Mouse (Mus musculus): ENCODE measurements around the gene Eipr1. TPM values are rescaled to one million over a fixed set of nuclear protein-coding genes. Genes with fewer than 3 reads are reported as not detected.
A peak's percentile ranks its signal among the peaks of the same experiment; 100 is the strongest.

Gene Eipr1
- 28.5 and 29.8 TPM in 2 replicates for polyA plus RNA-seq (2012; rRNA removed)

DNA sequence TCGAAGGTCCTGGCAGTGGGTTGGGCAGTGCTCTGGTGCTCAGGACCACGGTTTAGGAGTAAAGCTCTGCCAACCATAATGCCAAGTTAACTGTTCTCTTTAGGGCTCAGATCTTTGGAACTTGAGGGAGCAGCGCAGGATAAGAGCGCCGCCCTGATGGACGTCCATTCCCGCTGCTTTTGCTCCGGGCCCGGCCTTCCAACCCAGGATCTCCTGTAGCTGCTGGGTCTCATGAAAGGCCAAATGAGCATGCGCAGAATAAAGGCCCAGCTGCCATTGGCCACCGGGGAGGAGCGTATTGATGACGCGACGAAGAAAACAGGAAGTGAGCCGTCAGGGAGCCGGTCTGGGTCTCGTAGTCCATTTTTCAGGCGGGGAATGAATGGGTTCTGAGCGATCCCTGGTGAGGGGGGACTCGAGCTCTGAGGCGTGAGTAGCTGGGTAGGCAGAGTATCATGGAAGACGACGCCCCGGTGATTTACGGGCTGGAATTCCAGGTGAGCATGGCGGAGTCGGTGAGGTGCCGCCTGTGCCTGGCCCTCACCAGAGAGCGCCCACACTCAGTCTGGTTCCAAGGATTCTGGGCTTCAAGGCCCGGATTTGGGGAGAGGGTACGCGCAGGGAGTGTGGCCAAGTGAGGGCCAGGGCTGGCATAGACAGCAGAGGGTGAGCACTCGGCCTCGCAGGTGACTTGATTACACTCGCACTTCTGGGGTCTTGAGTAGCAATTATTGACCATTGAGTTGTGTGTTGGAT lies at the start of gene Eipr1:
Eipr1 (plus strand) TSS at position 296 of the 756 bp plus-strand sequence.
- Histone ChIP-seq H3K4me3 (ENCODE audit: extremely low read depth, insufficient read depth, insufficient read length) (peak within 1 kb of the TSS; percentile 76), H3K27me3 (ENCODE audit: control insufficient read depth, insufficient read depth, low read length) (no peaks in the 10 kb centered on the region), H3K4me1 (ENCODE audit: control insufficient read depth, insufficient read depth, insufficient read length) (peaks cover 5% of the 10 kb centered on the region; the same call in 1 of the 2 replicates), H3K36me3 (ENCODE audit: control insufficient read depth, insufficient read depth, low read length) (peaks cover 4% of the 10 kb centered on the region), H3K27ac (ENCODE audit: insufficient read depth, low read length) (peak within 1 kb of the TSS; percentile 32; the same call in 1 of the 2 replicates)
- 4% methylated on average over 36 of the region's 36 CpGs for WGBS
- peak; percentile 84 to 91 for DNase-seq (ENCODE audit: low read depth in 1 of 2, low spot score in 2 of 2)
- TF ChIP-seq CTCF (IDR thresholded peaks at IDR 0.05; ENCODE audit: extremely low read depth, insufficient read depth, insufficient read length, insufficient replicate concordance): no peak
- peak; percentile 26; the same call in 1 of the 2 replicates for TF ChIP-seq POLR2A (IDR thresholded peaks at IDR 0.05; ENCODE audit: low read depth, low read length)

DNA sequence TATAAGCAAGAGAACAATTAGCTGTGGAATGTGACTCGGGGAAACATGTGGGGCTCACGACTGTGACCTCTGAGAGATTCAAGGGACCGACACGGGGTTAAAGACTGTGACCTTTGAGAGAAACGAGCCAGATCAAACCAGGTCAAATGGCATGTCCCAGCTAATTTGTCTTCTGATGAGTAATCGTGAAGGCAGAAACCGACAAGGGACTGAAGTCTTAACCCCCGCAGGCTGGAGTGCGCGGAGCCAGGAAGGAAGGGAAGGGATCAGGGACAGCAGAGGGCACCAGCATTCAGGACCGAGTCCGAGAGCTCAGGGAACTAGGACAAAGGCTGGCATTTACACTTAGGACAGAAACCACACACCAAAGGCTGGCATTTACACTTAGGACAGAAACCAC lies 47.2 kb upstream of the Eipr1 start:
- Histone ChIP-seq H3K27me3 (ENCODE audit: control insufficient read depth, insufficient read depth, low read length) (no peaks in the 10 kb centered on the region), H3K4me1 (ENCODE audit: control insufficient read depth, insufficient read depth, insufficient read length) (no peaks in the 10 kb centered on the region), H3K36me3 (ENCODE audit: control insufficient read depth, insufficient read depth, low read length) (peaks cover 3% of the 10 kb centered on the region; the same call in 1 of the 2 replicates), H3K4me3 (ENCODE audit: extremely low read depth, insufficient read depth, insufficient read length) (no peak overlapping the region), H3K27ac (ENCODE audit: insufficient read depth, low read length) (no peak overlapping the region)
- 80% methylated on average over 12 of the region's 12 CpGs for WGBS
- DNase-seq (ENCODE audit: low read depth in 1 of 2, low spot score in 2 of 2): no peak
- TF ChIP-seq POLR2A (IDR thresholded peaks at IDR 0.05; ENCODE audit: low read depth, low read length) (no peak), CTCF (IDR thresholded peaks at IDR 0.05; ENCODE audit: extremely low read depth, insufficient read depth, insufficient read length, insufficient replicate concordance) (no peak)

DNA sequence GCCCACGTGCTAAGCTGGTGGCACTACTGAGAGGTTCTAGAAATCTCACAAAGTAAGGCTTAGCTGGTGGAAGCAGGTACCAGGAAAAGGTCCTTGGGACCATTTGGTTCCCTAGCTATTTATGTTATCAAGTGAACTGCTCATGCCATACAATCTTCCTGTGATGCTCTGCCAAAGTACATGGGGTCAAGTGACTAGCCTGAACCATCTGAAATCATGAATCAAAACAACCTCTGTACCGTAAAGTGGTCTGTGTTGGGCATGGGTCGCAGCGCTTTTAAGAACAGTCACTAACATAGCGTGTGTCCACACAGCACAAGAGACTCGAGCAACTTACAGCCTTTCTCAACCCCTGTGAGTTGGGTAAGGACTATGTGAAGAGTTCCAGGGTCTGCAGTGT lies 46.4 kb upstream of the Eipr1 start:
- DNase-seq (ENCODE audit: low read depth in 1 of 2, low spot score in 2 of 2): no peak
- no peak overlapping the region for H3K27ac ChIP-seq (ENCODE audit: insufficient read depth, low read length)
- peaks cover 8% of the 10 kb centered on the region for H3K36me3 ChIP-seq (ENCODE audit: control insufficient read depth, insufficient read depth, low read length)
- TF ChIP-seq POLR2A (IDR thresholded peaks at IDR 0.05; ENCODE audit: low read depth, low read length) (no peak), CTCF (IDR thresholded peaks at IDR 0.05; ENCODE audit: extremely low read depth, insufficient read depth, insufficient read length, insufficient replicate concordance) (no peak)
- no peak overlapping the region for H3K4me3 ChIP-seq (ENCODE audit: extremely low read depth, insufficient read depth, insufficient read length)
- H3K4me1 ChIP-seq (ENCODE audit: control insufficient read depth, insufficient read depth, insufficient read length): no peaks in the 10 kb centered on the region
- WGBS: 90% methylated on average over 6 of the region's 6 CpGs
- H3K27me3 ChIP-seq (ENCODE audit: control insufficient read depth, insufficient read depth, low read length): no peaks in the 10 kb centered on the region

DNA sequence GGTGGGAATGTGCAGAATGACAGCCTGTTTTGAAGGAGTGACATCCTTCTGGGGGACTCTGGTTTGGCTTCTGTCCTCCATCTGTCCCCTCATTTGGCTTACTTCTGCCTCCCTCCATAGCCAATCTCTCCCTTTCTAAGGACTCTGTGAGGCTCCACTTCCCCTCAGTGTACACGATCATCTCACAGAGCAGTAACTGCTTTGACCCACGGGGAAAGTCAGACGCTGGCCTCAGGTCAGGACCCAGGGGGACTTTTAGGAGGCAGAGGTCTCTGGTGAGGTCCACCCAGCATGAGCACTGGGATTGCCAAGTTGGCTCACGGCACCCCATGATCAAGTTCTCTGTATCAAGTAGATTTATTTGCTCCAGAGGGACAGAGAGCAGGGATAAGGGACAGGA lies 43.4 kb upstream of the Eipr1 start:
- TF ChIP-seq POLR2A (IDR thresholded peaks at IDR 0.05; ENCODE audit: low read depth, low read length) (no peak), CTCF (IDR thresholded peaks at IDR 0.05; ENCODE audit: extremely low read depth, insufficient read depth, insufficient read length, insufficient replicate concordance) (no peak)
- no peak overlapping the region for H3K27ac ChIP-seq (ENCODE audit: insufficient read depth, low read length)
- 94% methylated on average over 4 of the region's 4 CpGs for WGBS
- H3K27me3 ChIP-seq (ENCODE audit: control insufficient read depth, insufficient read depth, low read length): no peaks in the 10 kb centered on the region
- H3K36me3 ChIP-seq (ENCODE audit: control insufficient read depth, insufficient read depth, low read length): peaks cover 25% of the 10 kb centered on the region
- DNase-seq (ENCODE audit: low read depth in 1 of 2, low spot score in 2 of 2): no peak
- H3K4me1 ChIP-seq (ENCODE audit: control insufficient read depth, insufficient read depth, insufficient read length): no peaks in the 10 kb centered on the region
- H3K4me3 ChIP-seq (ENCODE audit: extremely low read depth, insufficient read depth, insufficient read length): no peak overlapping the region

DNA sequence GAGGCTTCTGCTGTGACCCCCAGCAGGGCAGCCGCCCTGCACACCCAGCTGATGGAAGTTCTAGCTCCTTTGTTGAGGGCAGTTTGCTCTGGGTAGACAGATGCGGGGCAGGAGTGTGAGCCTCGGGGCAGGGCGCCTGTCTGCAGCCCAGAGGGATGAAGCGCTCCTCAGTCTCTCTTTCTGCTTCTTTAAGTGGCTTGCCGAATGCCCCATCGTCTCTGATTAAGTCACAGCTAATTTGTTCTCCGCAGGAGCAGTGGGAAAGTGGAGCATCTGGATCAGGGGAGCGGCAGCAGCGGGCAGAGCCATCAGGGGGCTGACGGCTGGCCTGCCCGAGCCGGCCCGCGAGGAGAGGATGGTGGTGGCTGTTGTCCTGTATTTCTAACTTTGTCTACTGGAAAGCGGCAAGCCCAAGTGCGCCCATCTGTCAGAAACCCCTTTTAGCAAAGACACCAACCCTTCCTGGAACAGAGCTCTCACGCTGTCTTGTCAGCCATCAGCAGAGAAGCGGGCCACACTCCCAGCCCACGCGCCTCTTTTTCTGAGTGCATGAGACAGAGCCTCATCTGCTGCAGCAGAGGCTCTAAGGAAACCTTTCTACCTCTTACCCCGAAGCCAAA lies 40.9 kb upstream of the Eipr1 start:
- peaks cover 31% of the 10 kb centered on the region for H3K36me3 ChIP-seq (ENCODE audit: control insufficient read depth, insufficient read depth, low read length)
- H3K27me3 ChIP-seq (ENCODE audit: control insufficient read depth, insufficient read depth, low read length): no peaks in the 10 kb centered on the region
- no peaks in the 10 kb centered on the region for H3K4me1 ChIP-seq (ENCODE audit: control insufficient read depth, insufficient read depth, insufficient read length)
- DNase-seq (ENCODE audit: low read depth in 1 of 2, low spot score in 2 of 2): no peak
- TF ChIP-seq CTCF (IDR thresholded peaks at IDR 0.05; ENCODE audit: extremely low read depth, insufficient read depth, insufficient read length, insufficient replicate concordance) (no peak), POLR2A (IDR thresholded peaks at IDR 0.05; ENCODE audit: low read depth, low read length) (no peak)
- WGBS: 93% methylated on average over 22 of the region's 22 CpGs
- no peak overlapping the region for H3K27ac ChIP-seq (ENCODE audit: insufficient read depth, low read length)
- H3K4me3 ChIP-seq (ENCODE audit: extremely low read depth, insufficient read depth, insufficient read length): no peak overlapping the region

DNA sequence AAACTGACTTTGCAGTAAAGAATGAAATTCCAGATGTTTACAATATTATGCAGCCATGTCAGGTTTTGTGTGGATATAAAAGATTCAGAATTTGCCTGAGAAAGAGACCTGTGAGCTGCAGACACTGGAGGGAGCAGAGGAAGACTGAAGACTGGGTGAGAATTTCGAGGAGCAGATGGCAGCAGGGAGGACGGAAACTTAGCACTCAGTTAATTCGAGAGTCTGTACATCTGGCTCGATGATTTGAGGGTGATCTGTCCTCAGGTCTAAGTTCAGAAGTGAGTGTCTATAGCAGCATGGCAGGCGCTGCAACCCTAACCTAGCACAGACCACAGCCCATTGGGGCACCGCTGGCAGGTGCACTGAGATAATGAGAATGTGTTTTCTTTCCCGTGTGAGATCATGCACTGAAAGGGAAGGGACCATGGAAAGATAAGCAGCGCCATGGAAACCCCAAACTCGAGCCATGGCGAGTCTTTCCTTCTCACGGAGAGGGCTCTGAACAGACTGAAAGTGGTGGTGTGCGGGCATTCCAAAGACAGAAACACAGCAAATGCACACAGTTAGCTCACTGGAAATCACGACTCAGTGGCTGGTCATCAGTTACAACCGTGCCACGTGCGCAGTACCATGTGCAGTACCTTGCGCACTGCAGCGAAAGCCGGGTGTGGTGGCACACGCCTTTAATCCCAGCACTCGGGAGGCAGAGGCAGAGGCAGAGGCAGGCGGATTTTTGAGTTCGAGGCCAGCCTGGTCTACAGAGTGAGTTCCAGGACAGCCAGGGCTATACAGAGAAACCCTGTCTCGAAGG lies 36.6 kb upstream of the Eipr1 start:
- H3K27me3 ChIP-seq (ENCODE audit: control insufficient read depth, insufficient read depth, low read length): no peaks in the 10 kb centered on the region
- H3K4me1 ChIP-seq (ENCODE audit: control insufficient read depth, insufficient read depth, insufficient read length): no peaks in the 10 kb centered on the region
- H3K36me3 ChIP-seq (ENCODE audit: control insufficient read depth, insufficient read depth, low read length): peaks cover 31% of the 10 kb centered on the region
- DNase-seq (ENCODE audit: low read depth in 1 of 2, low spot score in 2 of 2): no peak
- H3K27ac ChIP-seq (ENCODE audit: insufficient read depth, low read length): no peak overlapping the region
- no peak overlapping the region for H3K4me3 ChIP-seq (ENCODE audit: extremely low read depth, insufficient read depth, insufficient read length)
- TF ChIP-seq CTCF (IDR thresholded peaks at IDR 0.05; ENCODE audit: extremely low read depth, insufficient read depth, insufficient read length, insufficient replicate concordance) (no peak), POLR2A (IDR thresholded peaks at IDR 0.05; ENCODE audit: low read depth, low read length) (no peak)
- 87% methylated on average over 24 of the region's 24 CpGs for WGBS
